ENCODE assay signal across 26 mouse cellular contexts in genomic region chr9:61557025-61557424, GRCm38 (mm10).
DNase-seq lines count a peak whose midpoint lies in the region; ATAC-seq and TF ChIP-seq lines count a peak whose summit lies in the region.
"Had no signal": no experiment of that assay in that cellular context is flagged by ENCODE, and none has a peak within 500 bp of the region (broad histone marks: within the 10 kb centered on the region; RNA-seq: fewer than 3 reads in every experiment).

No protein-coding gene starts in this region.

- no peak for ATAC-seq in erythroblast, adult 5-6 weeks (replicated peaks; ENCODE audit: low FRiP score, poor library complexity, severe bottlenecking)
- no peak for ATAC-seq in midbrain, postnatal 0 days (ENCODE audit: low FRiP score)
- ATAC-seq: forebrain, embryonic 14.5 days; hindbrain, embryonic 16.5 days; midbrain, embryonic 13.5 days had no signal

- peak; percentile 28 for DNase-seq in right cerebral cortex, adult 18-20 months
- DNase-seq in right cerebral cortex, postnatal 4 days: no peak
- DNase-seq in frontal cortex, adult 2 months (ENCODE audit: extremely low spot score in 1 of 2, low spot score in 1 of 2): peak; percentile 39 to 53
- DNase-seq in left cerebral cortex, postnatal 25 days (ENCODE audit: low spot score in 2 of 2): peak; percentile 38 to 89
- no peak for DNase-seq in lung, postnatal 10 days
- DNase-seq in midbrain, postnatal 0 days (ENCODE audit: low spot score): no peak
- DNase-seq: adrenal gland, postnatal 10 days; B cell, adult 2 months; cerebellum, adult 2 months; cerebellum, postnatal 25 days; embryo, embryonic 11 days; gastrocnemius, adult 2 months; kidney, adult 11 months; kidney, postnatal 4 days; liver, embryonic 13.5 days; lung, embryonic 14.5 days; lung, postnatal 36 days; retina, postnatal 1 day; thymus, postnatal 25 days had no signal

- H3K27me3 ChIP-seq in midbrain, postnatal 0 days (ENCODE audit: insufficient read depth, low read length): no peaks in the 10 kb centered on the region
- H3K27me3 ChIP-seq: neural tube, embryonic 12.5 days had no signal

- H3K9me3 ChIP-seq in midbrain, postnatal 0 days (ENCODE audit: low read length): no peaks in the 10 kb centered on the region
- H3K9me3 ChIP-seq: liver, embryonic 13.5 days; megakaryocyte, embryonic 14.5 days; midbrain, embryonic 13.5 days; neural tube, embryonic 12.5 days had no signal

- H3K27ac ChIP-seq in midbrain, postnatal 0 days (ENCODE audit: low read depth, low read length): no peak overlapping the region
- H3K27ac ChIP-seq: gastrocnemius, adult 2 months; liver, embryonic 13.5 days; midbrain, embryonic 13.5 days; neural tube, embryonic 12.5 days had no signal

- no peak overlapping the region for H3K9ac ChIP-seq in midbrain, postnatal 0 days (replicated peaks; ENCODE audit: low read length, poor library complexity, severe bottlenecking)
- H3K9ac ChIP-seq: liver, embryonic 13.5 days; lung, embryonic 14.5 days; midbrain, embryonic 13.5 days; neural tube, embryonic 12.5 days had no signal

- H3K36me3 ChIP-seq in midbrain, postnatal 0 days (ENCODE audit: insufficient read depth, low read length): no peaks in the 10 kb centered on the region
- H3K36me3 ChIP-seq: liver, embryonic 13.5 days; midbrain, embryonic 13.5 days; neural tube, embryonic 12.5 days had no signal

- H3K4me2 ChIP-seq in midbrain, postnatal 0 days (ENCODE audit: low read depth, low read length, poor library complexity, severe bottlenecking): no peak overlapping the region
- H3K4me2 ChIP-seq: heart, embryonic 11.5 days; liver, embryonic 13.5 days; lung, embryonic 14.5 days; midbrain, embryonic 13.5 days; neural tube, embryonic 12.5 days had no signal

- no peak overlapping the region for H3K4me3 ChIP-seq in midbrain, postnatal 0 days (ENCODE audit: low read depth, low read length)
- H3K4me3 ChIP-seq: gastrocnemius, adult 2 months; liver, embryonic 13.5 days; megakaryocyte, embryonic 14.5 days; midbrain, embryonic 13.5 days; neural tube, embryonic 12.5 days had no signal

- no peaks in the 10 kb centered on the region; the same call in 1 of the 2 replicates for H3K4me1 ChIP-seq in midbrain, postnatal 0 days (ENCODE audit: insufficient read depth, low read length)
- H3K4me1 ChIP-seq: liver, embryonic 13.5 days; megakaryocyte, embryonic 14.5 days had no signal

- no peak for TF ChIP-seq CTCF in midbrain, postnatal 0 days (IDR thresholded peaks at IDR 0.05)

- WGBS in midbrain, postnatal 0 days: 92% methylated on average over 7 of the region's 7 CpGs

- intact Hi-C loops in left cerebral cortex, postnatal 25 days (cut with DNase I): loop anchor here (2.0 to 5.0 kb wide), 5 partner anchors 38 to 198 kb away; partner anchors contain the start of gene Tle3

Comparison
In these comparisons a context has a peak if more than half of its experiments do, and no peak if none do; other contexts are left out.
1. DNase-seq: peak in right cerebral cortex, adult 18-20 months (single experiment), frontal cortex, adult 2 months (2 of 2) and left cerebral cortex, postnatal 25 days (2 of 2); none in right cerebral cortex, postnatal 4 days (single experiment), lung, postnatal 10 days (single experiment) and midbrain, postnatal 0 days (single experiment).